Mouse (Mus musculus): ENCODE measurements around the gene Epc2. TPM values are rescaled to one million over a fixed set of nuclear protein-coding genes. Genes with fewer than 3 reads are reported as not detected.

Epc2 gene
- polyA plus RNA-seq (2012; rRNA removed) = 13.4 and 14.0 TPM in 2 replicates

DNA sequence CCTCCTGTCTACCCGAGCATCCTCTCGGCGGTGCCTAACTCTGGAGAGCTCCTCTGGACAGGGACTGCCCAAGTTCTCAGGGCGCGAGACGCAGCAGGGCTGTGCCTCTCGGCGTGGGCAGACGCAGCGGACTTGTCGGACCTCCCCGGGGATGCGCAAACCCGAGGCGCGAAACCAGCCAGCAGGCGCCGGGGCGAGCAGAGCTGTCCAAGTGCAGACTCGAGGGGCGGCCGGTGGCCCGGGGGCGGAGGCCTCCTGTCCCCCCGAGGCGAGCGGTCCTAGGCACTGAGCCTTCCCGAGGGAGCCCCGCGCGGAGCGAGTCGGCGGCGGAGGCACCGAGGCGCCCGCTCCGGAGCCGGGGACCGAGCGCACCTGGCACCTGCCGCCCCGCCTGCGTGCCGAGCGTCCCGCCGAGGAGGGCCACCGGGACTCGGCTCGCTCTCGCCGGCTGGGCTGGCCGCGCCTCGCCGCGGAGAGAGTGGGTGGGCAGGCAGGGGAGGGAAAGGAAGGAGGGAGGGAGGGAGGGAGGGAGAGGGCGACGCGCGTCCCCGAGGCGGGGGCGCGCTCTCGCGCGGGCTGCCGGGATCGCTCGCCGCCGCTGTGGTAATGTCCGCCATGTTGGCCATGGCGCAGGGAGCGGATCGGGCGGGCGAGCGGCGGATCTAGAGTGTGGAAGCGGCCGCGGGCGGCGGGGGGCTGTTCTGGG, at the start of gene Epc2:
TSS of gene Epc2 (plus strand) at position 556 of the 706 bp plus-strand sequence.
- under 1% methylated on average over 83 of the region's 88 CpGs for whole genome bisulfite sequencing
- peak; percentile 80 for DNase-seq
- TF ChIP-seq POLR2A (IDR thresholded peaks at IDR 0.05; ENCODE audit: control insufficient read depth, extremely low read depth, insufficient read depth, low read length, poor library complexity) (peak; percentile 58; the same call in 1 of the 2 replicates), CTCF (IDR thresholded peaks at IDR 0.05; ENCODE audit: borderline replicate concordance, control insufficient read depth, extremely low read depth, insufficient read depth, low read length, poor library complexity) (no peak)

DNA sequence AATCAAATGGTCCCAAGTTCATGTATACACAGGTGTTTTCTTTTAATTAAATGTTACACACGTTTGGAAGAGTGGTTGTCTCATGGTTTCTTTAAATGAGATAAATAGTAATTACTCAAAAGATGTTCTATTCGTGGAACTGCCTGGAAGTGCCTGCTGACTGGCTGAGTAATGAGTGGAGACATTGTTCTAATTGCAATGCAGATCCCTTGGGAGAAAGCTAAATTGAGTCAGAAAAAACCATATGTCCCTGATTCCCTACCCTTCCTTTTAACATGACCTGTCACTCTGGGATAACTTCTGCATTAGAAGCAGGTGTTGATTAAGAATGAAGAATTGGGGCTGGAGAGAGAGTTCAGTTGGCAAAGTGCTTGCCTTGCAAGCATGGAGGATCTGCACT, 45.3 kb upstream of the Epc2 start:
- TF ChIP-seq CTCF (IDR thresholded peaks at IDR 0.05; ENCODE audit: borderline replicate concordance, control insufficient read depth, extremely low read depth, insufficient read depth, low read length, poor library complexity) = no peak
- TF ChIP-seq POLR2A (IDR thresholded peaks at IDR 0.05; ENCODE audit: control insufficient read depth, extremely low read depth, insufficient read depth, low read length, poor library complexity) = no peak
- no peaks in the 10 kb centered on the region for H3K4me1 ChIP-seq (replicated peaks; ENCODE audit: control insufficient read depth, insufficient read depth, low read length)
- H3K4me3 ChIP-seq (ENCODE audit: control insufficient read depth, insufficient read depth, low read length) = no peak overlapping the region

More for the DNA sequence above, at the start of gene Epc2:
- peaks cover 2% of the 10 kb centered on the region; the same call in 1 of the 2 replicates for H3K4me1 ChIP-seq (replicated peaks; ENCODE audit: control insufficient read depth, insufficient read depth, low read length)
- no peaks in the 10 kb centered on the region for H3K36me3 ChIP-seq (ENCODE audit: control insufficient read depth, insufficient read depth, low read length)
- H3K27me3 ChIP-seq (ENCODE audit: control insufficient read depth, insufficient read depth, low read length) = no peaks in the 10 kb centered on the region
- peak within 1 kb of the TSS; percentile 80 for H3K4me3 ChIP-seq (ENCODE audit: control insufficient read depth, insufficient read depth, low read length)
- H3K27ac ChIP-seq (ENCODE audit: control insufficient read depth, insufficient read depth, low read length) = peak within 1 kb of the TSS; percentile 77

DNA sequence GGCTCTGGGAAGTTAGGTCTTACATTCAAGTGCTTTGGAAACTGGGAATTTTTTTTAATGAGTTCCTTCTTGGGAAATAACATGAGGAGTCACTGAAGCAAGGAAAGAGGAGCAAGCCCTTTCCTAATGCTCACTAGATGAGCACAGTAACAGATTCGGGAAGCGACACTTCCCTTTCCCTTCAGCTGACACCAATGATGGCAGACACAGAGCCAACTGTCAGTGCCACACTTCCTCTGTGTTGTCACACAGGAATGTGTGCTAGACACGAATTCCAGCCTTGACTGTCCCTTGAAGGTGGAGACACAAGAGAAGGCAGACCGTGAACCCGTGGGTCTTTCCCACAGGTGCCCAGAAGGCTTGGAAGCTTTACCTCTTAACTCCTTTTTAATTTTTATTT, 39.6 kb upstream of the Epc2 start:
- 60% methylated on average over 5 of the region's 5 CpGs for WGBS
- DNase-seq = no peak
- Histone ChIP-seq H3K27ac (ENCODE audit: control insufficient read depth, insufficient read depth, low read length) (no peak overlapping the region), H3K27me3 (ENCODE audit: control insufficient read depth, insufficient read depth, low read length) (no peaks in the 10 kb centered on the region), H3K4me1 (replicated peaks; ENCODE audit: control insufficient read depth, insufficient read depth, low read length) (0 out of 2 replicates have a peak, but pooled peaks cover 4% of the 10 kb centered on the region), H3K36me3 (ENCODE audit: control insufficient read depth, insufficient read depth, low read length) (no peaks in the 10 kb centered on the region), H3K4me3 (ENCODE audit: control insufficient read depth, insufficient read depth, low read length) (no peak overlapping the region)
- TF ChIP-seq POLR2A (IDR thresholded peaks at IDR 0.05; ENCODE audit: control insufficient read depth, extremely low read depth, insufficient read depth, low read length, poor library complexity) = no peak
- TF ChIP-seq CTCF (IDR thresholded peaks at IDR 0.05; ENCODE audit: borderline replicate concordance, control insufficient read depth, extremely low read depth, insufficient read depth, low read length, poor library complexity) = no peak

More for the DNA sequence above, 45.3 kb upstream of the Epc2 start:
- no peak overlapping the region for H3K27ac ChIP-seq (ENCODE audit: control insufficient read depth, insufficient read depth, low read length)
- DNase-seq = no peak
- no peaks in the 10 kb centered on the region for H3K27me3 ChIP-seq (ENCODE audit: control insufficient read depth, insufficient read depth, low read length)
- H3K36me3 ChIP-seq (ENCODE audit: control insufficient read depth, insufficient read depth, low read length) = no peaks in the 10 kb centered on the region
- WGBS = 82% methylated on average over 2 of the region's 2 CpGs

DNA sequence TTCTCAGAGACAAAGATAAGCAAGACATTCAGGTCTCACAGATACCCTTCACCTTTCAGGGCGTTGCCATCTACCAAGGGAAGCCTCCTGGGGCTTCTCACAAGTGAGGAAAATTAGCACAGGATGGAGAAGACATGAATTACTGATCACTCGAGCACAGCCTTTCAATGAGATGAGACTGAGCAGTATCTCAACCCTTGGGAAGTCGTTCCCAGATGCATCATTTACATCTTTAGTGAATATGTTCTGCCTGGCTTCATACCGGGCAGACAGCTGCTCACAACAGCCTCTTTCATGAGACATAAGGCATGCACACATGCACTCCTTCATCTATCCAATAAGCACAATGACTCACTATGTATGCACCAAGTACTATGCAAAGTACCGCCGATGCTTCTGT, 38.7 kb upstream of the Epc2 start:
- no peak overlapping the region for H3K4me3 ChIP-seq (ENCODE audit: control insufficient read depth, insufficient read depth, low read length)
- H3K27ac ChIP-seq (ENCODE audit: control insufficient read depth, insufficient read depth, low read length) = no peak overlapping the region
- no peak for TF ChIP-seq POLR2A (IDR thresholded peaks at IDR 0.05; ENCODE audit: control insufficient read depth, extremely low read depth, insufficient read depth, low read length, poor library complexity)
- no peak for TF ChIP-seq CTCF (IDR thresholded peaks at IDR 0.05; ENCODE audit: borderline replicate concordance, control insufficient read depth, extremely low read depth, insufficient read depth, low read length, poor library complexity)
- 93% methylated on average over 6 of the region's 6 CpGs for WGBS
- no peak for DNase-seq
- H3K4me1 ChIP-seq (replicated peaks; ENCODE audit: control insufficient read depth, insufficient read depth, low read length) = 0 out of 2 replicates have a peak, but pooled peaks cover 4% of the 10 kb centered on the region
- H3K27me3 ChIP-seq (ENCODE audit: control insufficient read depth, insufficient read depth, low read length) = no peaks in the 10 kb centered on the region
- no peaks in the 10 kb centered on the region for H3K36me3 ChIP-seq (ENCODE audit: control insufficient read depth, insufficient read depth, low read length)

DNA sequence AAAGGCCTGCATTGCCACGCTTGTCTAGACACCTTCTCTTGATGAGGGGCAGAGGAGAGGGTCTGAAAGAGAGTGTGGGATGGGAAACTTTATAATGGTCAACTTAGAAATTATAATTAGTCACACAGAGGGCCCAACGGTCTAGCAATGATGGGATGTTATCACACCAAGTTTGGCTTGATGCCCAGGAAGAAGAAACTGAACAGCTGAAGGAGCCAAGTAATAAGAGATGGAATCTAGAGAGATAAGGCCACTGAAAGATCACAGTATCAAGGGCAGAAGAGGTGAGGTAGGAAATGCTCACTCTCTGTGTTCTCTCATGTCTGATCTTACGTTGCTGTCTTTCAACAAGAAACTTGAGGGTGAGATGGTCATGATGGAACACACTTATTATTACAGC, 35.4 kb upstream of the Epc2 start:
- H3K27ac ChIP-seq (ENCODE audit: control insufficient read depth, insufficient read depth, low read length) = no peak overlapping the region
- WGBS = 41% methylated on average over 3 of the region's 3 CpGs
- no peak for TF ChIP-seq CTCF (IDR thresholded peaks at IDR 0.05; ENCODE audit: borderline replicate concordance, control insufficient read depth, extremely low read depth, insufficient read depth, low read length, poor library complexity)
- no peak for TF ChIP-seq POLR2A (IDR thresholded peaks at IDR 0.05; ENCODE audit: control insufficient read depth, extremely low read depth, insufficient read depth, low read length, poor library complexity)
- H3K36me3 ChIP-seq (ENCODE audit: control insufficient read depth, insufficient read depth, low read length) = no peaks in the 10 kb centered on the region
- H3K27me3 ChIP-seq (ENCODE audit: control insufficient read depth, insufficient read depth, low read length) = no peaks in the 10 kb centered on the region
- H3K4me1 ChIP-seq (replicated peaks; ENCODE audit: control insufficient read depth, insufficient read depth, low read length) = 0 out of 2 replicates have a peak, but pooled peaks cover 4% of the 10 kb centered on the region
- no peak for DNase-seq
- H3K4me3 ChIP-seq (ENCODE audit: control insufficient read depth, insufficient read depth, low read length) = no peak overlapping the region

DNA sequence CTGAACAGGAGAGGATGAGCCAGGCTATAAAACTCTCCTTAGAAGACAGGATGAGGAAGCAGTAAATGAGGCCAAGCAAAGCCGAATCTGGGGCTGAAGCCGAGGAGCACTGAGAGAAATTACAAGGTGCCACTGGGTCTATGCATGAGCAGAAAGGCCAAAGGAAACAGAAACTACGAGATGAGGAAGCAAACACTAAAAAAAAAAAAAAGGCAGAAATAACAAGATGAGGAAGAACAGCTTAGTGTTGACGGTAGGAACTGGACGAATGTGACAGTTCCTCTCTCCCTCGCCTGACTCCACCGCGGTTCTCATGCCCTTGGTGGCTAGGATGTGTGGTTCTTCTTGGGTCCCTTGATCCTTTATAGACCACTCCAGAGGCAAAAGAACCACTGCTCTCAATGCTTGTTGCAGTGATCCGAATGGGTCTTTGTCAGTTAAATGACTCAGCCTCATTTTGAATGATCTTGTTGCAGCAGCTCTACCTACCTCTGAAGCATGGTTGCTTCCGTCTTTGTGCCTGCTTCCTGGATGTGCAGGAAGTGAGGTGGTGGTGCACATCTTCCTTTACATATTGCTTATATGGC, 34.2 kb upstream of the Epc2 start:
- Histone ChIP-seq H3K27me3 (ENCODE audit: control insufficient read depth, insufficient read depth, low read length) (no peaks in the 10 kb centered on the region), H3K27ac (ENCODE audit: control insufficient read depth, insufficient read depth, low read length) (peak overlapping the region; percentile 49), H3K4me1 (replicated peaks; ENCODE audit: control insufficient read depth, insufficient read depth, low read length) (0 out of 2 replicates have a peak, but pooled peaks cover 4% of the 10 kb centered on the region), H3K36me3 (ENCODE audit: control insufficient read depth, insufficient read depth, low read length) (no peaks in the 10 kb centered on the region), H3K4me3 (ENCODE audit: control insufficient read depth, insufficient read depth, low read length) (peak overlapping the region; percentile 43)
- 5% methylated on average over 10 of the region's 10 CpGs for WGBS
- no peak for TF ChIP-seq POLR2A (IDR thresholded peaks at IDR 0.05; ENCODE audit: control insufficient read depth, extremely low read depth, insufficient read depth, low read length, poor library complexity)
- TF ChIP-seq CTCF (IDR thresholded peaks at IDR 0.05; ENCODE audit: borderline replicate concordance, control insufficient read depth, extremely low read depth, insufficient read depth, low read length, poor library complexity) = no peak
- peak; percentile 46 for DNase-seq

Data from thymus, adult 2 months (tissue).